Mouse (Mus musculus): ENCODE measurements at regions not wholly inside any gene's neighbourhood (a gene's known extent, or its start where the extent isn't known, plus 50 kb on each side); places are given as distances from the start of the nearest gene placed in this dataset.
"Not testable (repeated sequence)": the region's sequence is repeated elsewhere in the genome, so short reads cannot be mapped to it uniquely, and the experiment has no call there.

- not testable (repeated sequence) for DNase-seq (ENCODE audit: low spot score in 2 of 2)
Observed at GRCm38 (mm10) chr12:20292368-20292767, 338.1 kb downstream of the Gm21863 start.

GRCm38 (mm10) chr12:20311951-20312849 lies 357.9 kb downstream of the Gm21863 start:
- peak in 1 of 2 experiments; percentile 18 for DNase-seq (ENCODE audit: low spot score in 2 of 2)
